Comparison of ENCODE assay signal across 9 mouse cellular contexts in genomic region chr19:53800365-53800999, GRCm38 (mm10).
DNase-seq lines count a peak whose midpoint lies in the region; ATAC-seq and TF ChIP-seq lines count a peak whose summit lies in the region.
"Had no signal": no experiment of that assay in that cellular context is flagged by ENCODE, and none has a peak within 500 bp of the region (broad histone marks: within the 10 kb centered on the region; RNA-seq: fewer than 3 reads in every experiment).

No protein-coding gene starts in this region.

- no peak overlapping the region for H3K4me3 ChIP-seq in heart, embryonic 15.5 days
- H3K4me3 ChIP-seq in liver, embryonic 14.5 days (ENCODE audit: insufficient read depth in 1 of 2, low read depth in 2 of 2, low read length in 2 of 2), result no peak overlapping the region

- peaks cover 81% of the 10 kb centered on the region for H3K4me1 ChIP-seq in heart, embryonic 15.5 days (replicated peaks)
- peaks cover 35 to 42% of the 10 kb centered on the region in 2 experiments for H3K4me1 ChIP-seq in liver, embryonic 14.5 days (replicated peaks; ENCODE audit: control insufficient read depth in 2 of 2, insufficient read depth in 2 of 2, low read length in 1 of 2)

- no peaks in the 10 kb centered on the region for H3K36me3 ChIP-seq in heart, embryonic 15.5 days
- H3K36me3 ChIP-seq in liver, embryonic 14.5 days (replicated peaks; ENCODE audit: control insufficient read depth, insufficient read depth, low read depth), result no peaks in the 10 kb centered on the region

- no peak for ATAC-seq in heart, embryonic 15.5 days (replicated peaks; ENCODE audit: insufficient number of reproducible peaks, insufficient read depth, low FRiP score, low read depth)
- peak; percentile 95 for ATAC-seq in CD4-positive, CD25-positive, alpha-beta regulatory T cell, adult 4 months
- ATAC-seq in liver, embryonic 14.5 days (ENCODE audit: insufficient read depth), result peak; percentile 27; the same call in 1 of the 2 replicates
- ATAC-seq: forebrain, postnatal 0 days had no signal

- intact Hi-C loops in heart, postnatal 10 days (cut with DNase I), result no loop called here

- no peaks in the 10 kb centered on the region for H3K27me3 ChIP-seq in heart, embryonic 15.5 days
- H3K27me3 ChIP-seq in liver, embryonic 14.5 days (ENCODE audit: control insufficient read depth, insufficient read depth, low read length), result no peaks in the 10 kb centered on the region

- H3K9me3 ChIP-seq in heart, embryonic 15.5 days (replicated peaks), result no peaks in the 10 kb centered on the region
- no peaks in the 10 kb centered on the region for H3K9me3 ChIP-seq in liver, embryonic 14.5 days (ENCODE audit: control insufficient read depth, low read length)

- H3K27ac ChIP-seq in heart, embryonic 15.5 days, result peak overlapping the region; percentile 91
- H3K27ac ChIP-seq in liver, embryonic 14.5 days, result peak overlapping the region; percentile 55

- WGBS in heart, embryonic 15.5 days, result 55% methylated on average over 15 of the region's 15 CpGs
- WGBS in liver, embryonic 14.5 days (ENCODE audit: insufficient replicate concordance), result 34% methylated on average over 15 of the region's 15 CpGs

- DNase-seq in heart, postnatal 10 days, result no peak
- DNase-seq in brain, adult 2 months (ENCODE audit: low read depth, low spot score), result peak; percentile 67
- no peak for DNase-seq in liver, embryonic 14.5 days (ENCODE audit: low read depth in 3 of 3, low spot score in 3 of 3)
- no peak for DNase-seq in lung, postnatal 25 days (ENCODE audit: low spot score)
- DNase-seq in ovary, postnatal 36 days (ENCODE audit: low spot score), result no peak
- no peak for DNase-seq in thymus, postnatal 36 days
- DNase-seq: forebrain, postnatal 0 days had no signal

- TF ChIP-seq CTCF in liver, embryonic 14.5 days (IDR thresholded peaks at IDR 0.05; ENCODE audit: low read depth), result no peak

- H3K9ac ChIP-seq in heart, embryonic 15.5 days, result 0 out of 2 replicates have a peak overlapping the region, but pooled peaks have one; percentile 13
- peak overlapping the region; percentile 7; the same call in 1 of the 2 replicates for H3K9ac ChIP-seq in liver, embryonic 14.5 days (replicated peaks)
- H3K9ac ChIP-seq: forebrain, postnatal 0 days had no signal

- no peak for TF ChIP-seq EP300 in liver, embryonic 14.5 days (IDR thresholded peaks at IDR 0.05; ENCODE audit: low read depth)

- no peak overlapping the region for H3K4me2 ChIP-seq in heart, embryonic 15.5 days
- H3K4me2 ChIP-seq in liver, embryonic 14.5 days (ENCODE audit: low read depth), result peak overlapping the region; percentile 37
